Mouse (Mus musculus) embryonic facial prominence, embryonic 12.5 days (tissue): Measurements from ENCODE around the gene Wdr60. TPM values are rescaled to one million over a fixed set of nuclear protein-coding genes. Genes with fewer than 3 reads are reported as not detected.

Source experiments
- ATAC-seq: fragments of 200-750 bp; cut with Nextera tagmentation; 2 replicates; pipeline ENCODE4 v1.8.0; 2017; ENCODE audit not compliant: insufficient number of reproducible peaks, insufficient read depth, low FRiP score, low TSS enrichment
- H3K27ac ChIP-seq: fragments of 300-500 bp; sonication (generic); 2 replicates; pipeline ENCODE4 v1.5.1; 2016; ENCODE audit warnings: mild to moderate bottlenecking
- H3K27me3 ChIP-seq: fragments of 300-500 bp; sonication (generic); 2 replicates; pipeline ENCODE4 v1.6.1; 2016; ENCODE audit warnings: mild to moderate bottlenecking, moderate library complexity
- H3K36me3 ChIP-seq: fragments of 300-500 bp; sonication (generic); 2 replicates; pipeline ENCODE4 v1.6.1; 2016; ENCODE audit warnings: mild to moderate bottlenecking
- H3K4me1 ChIP-seq: fragments of 300-500 bp; sonication (generic); 2 replicates; pipeline ENCODE4 v1.6.1; 2016
- H3K4me2 ChIP-seq: fragments of 300-500 bp; sonication (generic); replicated peaks from 2 replicates; pipeline ENCODE4 v1.6.1; 2016; ENCODE audit warnings: mild to moderate bottlenecking, moderate library complexity
- H3K4me3 ChIP-seq: fragments of 300-500 bp; sonication (generic); 2 replicates; pipeline ENCODE4 v1.5.1; 2016; ENCODE audit warnings: mild to moderate bottlenecking
- H3K9ac ChIP-seq: fragments of 300-500 bp; sonication (generic); 2 replicates; pipeline ENCODE4 v1.6.1; 2016; ENCODE audit warnings: mild to moderate bottlenecking, moderate library complexity
- H3K9me3 ChIP-seq: fragments of 300-500 bp; sonication (generic); 2 replicates; pipeline ENCODE4 v1.6.1; 2016; ENCODE audit warnings: mild to moderate bottlenecking, moderate library complexity
- WGBS: fragments of 180-500 bp; shearing (Covaris S2); methylation state at CpG from one replicate; pipeline ENCODE4 v1.1.7; 2016; 5-methylcytosine and 5-hydroxymethylcytosine counted together
- polyA plus RNA-seq: library from polyadenylated mRNA; unstranded; fragments of >200 nt; fragmentation: Nextera tagmentation; extraction: Ambion mirVana; gene quantifications from 2 replicates; pipeline ENCODE4 v1.2.1, GENCODE M21; 2016

The Wdr60 gene
- polyA plus RNA-seq, 1 experiment from 2014 or later, result 27.3 TPM

GRCm38 (mm10) chr12:116264756-116265155 lies 1.9 kb upstream of the Wdr60 start:
- 89% methylated on average over 2 of the region's 2 CpGs for WGBS
- Histone ChIP-seq H3K4me1 (peaks cover 5% of the 10 kb centered on the region; the same call in 1 of the 2 replicates), H3K36me3 (no peaks in the 10 kb centered on the region), H3K9me3 (no peaks in the 10 kb centered on the region), H3K27me3 (no peaks in the 10 kb centered on the region), H3K4me3 (no peak overlapping the region), H3K4me2 (no peak overlapping the region), H3K27ac (no peak overlapping the region), H3K9ac (no peak overlapping the region)
- ATAC-seq, result no peak

GRCm38 (mm10) chr12:116258321-116258720 lies 4.5 kb downstream of the Wdr60 start:
- Histone ChIP-seq H3K4me1 (peaks cover 2% of the 10 kb centered on the region; the same call in 1 of the 2 replicates), H3K4me2 (no peak overlapping the region), H3K9ac (no peak overlapping the region), H3K4me3 (no peak overlapping the region), H3K27ac (no peak overlapping the region), H3K36me3 (peaks cover 15% of the 10 kb centered on the region), H3K9me3 (no peaks in the 10 kb centered on the region), H3K27me3 (no peaks in the 10 kb centered on the region)
- no peak for ATAC-seq
- 81% methylated on average over 2 of the region's 2 CpGs for WGBS

GRCm38 (mm10) chr12:116255636-116256035 lies 7.2 kb downstream of the Wdr60 start:
- no peak overlapping the region for H3K9ac ChIP-seq
- no peak overlapping the region for H3K4me2 ChIP-seq
- H3K4me1 ChIP-seq, result no peaks in the 10 kb centered on the region
- H3K9me3 ChIP-seq, result no peaks in the 10 kb centered on the region
- H3K4me3 ChIP-seq, result no peak overlapping the region
- H3K27ac ChIP-seq, result no peak overlapping the region
- 85% methylated on average over 11 of the region's 11 CpGs for WGBS
- peaks cover 15% of the 10 kb centered on the region for H3K36me3 ChIP-seq
- no peaks in the 10 kb centered on the region for H3K27me3 ChIP-seq
- ATAC-seq, result no peak

- Histone ChIP-seq H3K9ac (no peak overlapping the region), H3K4me3 (no peak overlapping the region), H3K4me1 (no peaks in the 10 kb centered on the region), H3K27ac (no peak overlapping the region), H3K4me2 (no peak overlapping the region), H3K9me3 (no peaks in the 10 kb centered on the region), H3K27me3 (no peaks in the 10 kb centered on the region), H3K36me3 (peaks cover 15% of the 10 kb centered on the region)
- WGBS, result 67% methylated on average over 8 of the region's 8 CpGs
- ATAC-seq, result no peak
Observed at GRCm38 (mm10) chr12:116254652-116255051, 8.2 kb downstream of the Wdr60 start.

- H3K4me1 ChIP-seq, result no peaks in the 10 kb centered on the region
- H3K9ac ChIP-seq, result no peak overlapping the region
- H3K36me3 ChIP-seq, result peaks cover 27% of the 10 kb centered on the region
- no peak overlapping the region for H3K4me2 ChIP-seq
- H3K9me3 ChIP-seq, result no peaks in the 10 kb centered on the region
- ATAC-seq, result no peak
- WGBS, result 78% methylated on average over 1 of the region's 1 CpGs
- no peak overlapping the region for H3K27ac ChIP-seq
- no peaks in the 10 kb centered on the region for H3K27me3 ChIP-seq
- H3K4me3 ChIP-seq, result no peak overlapping the region
Observed at GRCm38 (mm10) chr12:116244601-116245000, 18.2 kb downstream of the Wdr60 start.

- Histone ChIP-seq H3K9ac (no peak overlapping the region), H3K4me3 (no peak overlapping the region), H3K27me3 (no peaks in the 10 kb centered on the region), H3K4me1 (no peaks in the 10 kb centered on the region), H3K36me3 (peaks cover 4% of the 10 kb centered on the region; the same call in 1 of the 2 replicates), H3K27ac (no peak overlapping the region), H3K4me2 (no peak overlapping the region), H3K9me3 (no peaks in the 10 kb centered on the region)
- ATAC-seq, result no peak
- 82% methylated on average over 3 of the region's 3 CpGs for WGBS
Observed at GRCm38 (mm10) chr12:116238803-116239202, 24.0 kb downstream of the Wdr60 start.

GRCm38 (mm10) chr12:116238370-116238769 lies 24.5 kb downstream of the Wdr60 start:
- H3K4me3 ChIP-seq, result no peak overlapping the region
- no peaks in the 10 kb centered on the region for H3K9me3 ChIP-seq
- H3K27ac ChIP-seq, result no peak overlapping the region
- no peaks in the 10 kb centered on the region for H3K27me3 ChIP-seq
- no peak for ATAC-seq
- H3K4me1 ChIP-seq, result no peaks in the 10 kb centered on the region
- peaks cover 2% of the 10 kb centered on the region; the same call in 1 of the 2 replicates for H3K36me3 ChIP-seq
- no peak overlapping the region for H3K9ac ChIP-seq
- H3K4me2 ChIP-seq, result no peak overlapping the region

- H3K36me3 ChIP-seq, result peaks cover 2% of the 10 kb centered on the region; the same call in 1 of the 2 replicates
- H3K9me3 ChIP-seq, result no peaks in the 10 kb centered on the region
- H3K9ac ChIP-seq, result no peak overlapping the region
- H3K27me3 ChIP-seq, result no peaks in the 10 kb centered on the region
- no peaks in the 10 kb centered on the region for H3K4me1 ChIP-seq
- H3K4me3 ChIP-seq, result no peak overlapping the region
- no peak for ATAC-seq
- WGBS, result 79% methylated on average over 3 of the region's 3 CpGs
- no peak overlapping the region for H3K4me2 ChIP-seq
- no peak overlapping the region for H3K27ac ChIP-seq
Observed at GRCm38 (mm10) chr12:116236658-116237057, 26.2 kb downstream of the Wdr60 start.

- Histone ChIP-seq H3K36me3 (peaks cover 3% of the 10 kb centered on the region; the same call in 1 of the 2 replicates), H3K4me2 (no peak overlapping the region), H3K27me3 (no peaks in the 10 kb centered on the region), H3K27ac (no peak overlapping the region), H3K4me3 (no peak overlapping the region), H3K9ac (no peak overlapping the region), H3K4me1 (no peaks in the 10 kb centered on the region), H3K9me3 (no peaks in the 10 kb centered on the region)
- 83% methylated on average over 4 of the region's 4 CpGs for WGBS
- no peak for ATAC-seq
Observed at GRCm38 (mm10) chr12:116235356-116235755, 27.5 kb downstream of the Wdr60 start.

GRCm38 (mm10) chr12:116232061-116232460 lies 30.8 kb downstream of the Wdr60 start:
- WGBS, result 78% methylated on average over 1 of the region's 1 CpGs
- no peak overlapping the region for H3K4me3 ChIP-seq
- no peaks in the 10 kb centered on the region for H3K4me1 ChIP-seq
- no peak overlapping the region for H3K4me2 ChIP-seq
- H3K9me3 ChIP-seq, result no peaks in the 10 kb centered on the region
- no peak overlapping the region for H3K9ac ChIP-seq
- no peaks in the 10 kb centered on the region for H3K27me3 ChIP-seq
- no peak for ATAC-seq
- H3K27ac ChIP-seq, result no peak overlapping the region
- peaks cover 11% of the 10 kb centered on the region; the same call in 1 of the 2 replicates for H3K36me3 ChIP-seq

- Histone ChIP-seq H3K27ac (no peak overlapping the region), H3K4me1 (no peaks in the 10 kb centered on the region), H3K36me3 (peaks cover 12% of the 10 kb centered on the region), H3K27me3 (no peaks in the 10 kb centered on the region), H3K4me2 (no peak overlapping the region), H3K9me3 (no peaks in the 10 kb centered on the region), H3K9ac (no peak overlapping the region), H3K4me3 (no peak overlapping the region)
- ATAC-seq, result no peak
- 69% methylated on average over 12 of the region's 12 CpGs for WGBS
Observed at GRCm38 (mm10) chr12:116231612-116232011, 31.2 kb downstream of the Wdr60 start.

- H3K27ac ChIP-seq, result no peak overlapping the region
- H3K9me3 ChIP-seq, result no peaks in the 10 kb centered on the region
- no peaks in the 10 kb centered on the region for H3K27me3 ChIP-seq
- H3K4me1 ChIP-seq, result no peaks in the 10 kb centered on the region
- ATAC-seq, result no peak
- WGBS, result 89% methylated on average over 3 of the region's 3 CpGs
- peaks cover 28% of the 10 kb centered on the region for H3K36me3 ChIP-seq
- no peak overlapping the region for H3K4me2 ChIP-seq
- H3K9ac ChIP-seq, result no peak overlapping the region
- H3K4me3 ChIP-seq, result no peak overlapping the region
Observed at GRCm38 (mm10) chr12:116229451-116229850, 33.4 kb downstream of the Wdr60 start.
